Mouse (Mus musculus) heart, adult 11 months (tissue): ENCODE measurements around the gene Cfap100.

Experiments
- DNase-seq: peaks from one replicate; pipeline ENCODE4 v3.0.0; 2022

Cfap100 gene

DNA sequence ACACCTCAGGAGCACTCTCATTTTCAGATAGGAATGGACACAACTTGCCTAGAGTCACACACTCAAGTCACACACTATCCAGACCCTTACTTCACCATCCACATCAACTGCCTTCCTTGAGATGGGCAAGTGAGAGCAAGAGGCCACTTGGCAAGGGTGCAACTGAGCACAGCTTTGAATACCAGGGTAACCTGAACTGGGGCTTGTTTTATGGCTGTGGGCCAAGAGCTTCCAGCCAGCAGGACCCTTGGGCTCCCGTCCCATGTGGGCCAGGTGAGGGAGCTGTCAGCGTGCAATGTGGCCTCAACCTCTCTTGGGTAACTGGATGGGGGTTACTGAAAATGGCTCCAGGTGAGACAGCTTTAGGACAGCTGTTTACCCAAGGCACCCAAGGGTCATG lies 28.8 kb upstream of the Cfap100 start:
- no peak for DNase-seq

DNA sequence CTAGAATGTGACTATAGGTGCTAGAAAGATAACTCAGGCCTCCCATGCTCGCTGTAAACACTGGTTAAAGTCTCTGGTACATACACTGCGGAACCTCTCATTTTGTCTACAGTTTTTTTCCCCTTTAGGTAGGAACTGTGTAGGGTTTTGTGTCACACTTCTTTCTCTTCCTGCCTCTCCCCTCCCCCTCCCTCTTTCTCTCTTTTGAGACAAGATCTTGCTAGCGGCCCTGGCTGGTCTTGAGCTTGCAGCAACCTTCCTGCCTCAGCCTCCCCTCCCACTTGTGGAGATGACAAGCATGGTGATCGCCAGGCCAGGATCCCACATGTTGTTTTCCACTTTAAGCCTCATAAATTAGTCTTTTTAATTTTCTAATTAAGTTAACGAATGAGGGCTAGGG lies 25.2 kb upstream of the Cfap100 start:
- DNase-seq, result no peak

DNA sequence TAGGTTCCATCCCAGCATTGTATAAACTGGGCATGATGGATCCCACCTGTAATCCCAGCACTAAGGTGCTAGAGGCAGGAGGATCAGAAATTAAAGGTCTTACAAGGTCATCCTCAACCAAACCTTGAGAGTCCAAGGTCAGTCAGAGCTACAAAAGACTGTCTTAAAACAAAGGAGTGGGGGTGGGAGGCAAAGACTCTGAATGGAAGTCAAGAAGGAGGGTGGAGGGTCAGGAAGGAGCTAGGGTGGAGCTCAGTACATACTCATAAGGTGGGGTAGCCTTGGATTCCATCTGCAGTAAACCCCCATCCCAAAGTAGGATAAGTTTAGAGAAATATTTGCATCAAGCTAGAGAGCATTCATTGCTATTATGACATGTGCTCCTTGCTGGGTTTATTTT lies 24.0 kb upstream of the Cfap100 start:
- no peak for DNase-seq

DNA sequence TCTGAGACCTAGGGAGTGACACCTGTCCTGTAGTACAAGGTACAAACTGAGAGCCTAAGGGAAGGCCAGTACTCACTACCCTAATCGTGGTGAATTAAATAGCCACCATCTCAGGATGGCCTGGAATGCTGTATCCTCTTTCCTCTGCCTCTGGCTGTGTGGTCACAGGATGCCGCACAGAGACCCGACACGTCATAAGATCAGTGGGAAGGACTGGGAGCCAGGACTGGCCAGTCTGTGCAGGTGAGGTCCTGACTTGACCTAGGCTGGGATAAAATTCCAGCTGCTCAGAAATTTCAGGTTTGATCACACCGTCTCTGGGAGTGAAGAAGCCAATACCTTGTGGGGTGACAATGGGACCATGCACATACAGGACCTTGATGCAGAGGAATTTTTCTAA lies 22.9 kb upstream of the Cfap100 start:
- DNase-seq, result no peak

DNA sequence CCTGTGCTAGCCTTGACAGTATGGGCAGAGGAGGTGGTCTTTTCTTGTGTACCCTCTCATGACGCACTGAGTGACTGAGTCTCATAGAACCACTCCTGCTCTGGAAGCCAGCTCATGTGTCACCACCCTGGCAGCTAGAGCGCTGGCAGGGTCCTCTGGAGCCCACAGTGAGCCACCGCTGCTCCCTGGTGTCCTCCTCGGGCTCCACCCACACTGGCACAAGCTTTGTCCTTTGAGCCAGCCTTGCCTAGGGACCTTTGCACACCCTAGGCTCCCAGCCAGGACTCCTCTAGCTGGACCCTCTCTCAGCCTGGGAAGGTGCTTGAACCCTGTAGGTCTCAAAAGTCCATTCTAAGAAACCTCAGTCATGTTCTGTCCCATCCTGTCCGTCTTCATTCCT lies 22.1 kb upstream of the Cfap100 start:
- DNase-seq, result peak; percentile 99

DNA sequence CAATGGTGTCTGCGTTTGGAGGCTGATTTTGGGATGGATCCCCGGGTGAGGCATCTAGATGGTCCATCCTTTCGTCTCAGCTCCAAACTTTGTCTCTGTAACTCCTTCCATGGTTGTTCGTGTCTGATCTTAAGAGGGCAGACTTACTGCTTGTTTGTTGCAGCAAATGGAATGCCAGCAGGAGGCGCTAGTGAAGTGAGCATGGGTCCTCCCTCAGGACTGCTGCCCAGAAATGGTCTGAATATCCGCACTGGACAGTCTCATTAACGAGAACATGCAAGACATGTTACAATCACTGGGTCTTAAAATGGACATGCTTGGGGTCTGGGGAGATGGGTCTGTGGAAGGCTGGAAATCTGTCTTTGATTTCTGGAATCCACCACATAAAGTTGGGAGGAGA lies 21.6 kb upstream of the Cfap100 start:
- DNase-seq, result peak; percentile 98

DNA sequence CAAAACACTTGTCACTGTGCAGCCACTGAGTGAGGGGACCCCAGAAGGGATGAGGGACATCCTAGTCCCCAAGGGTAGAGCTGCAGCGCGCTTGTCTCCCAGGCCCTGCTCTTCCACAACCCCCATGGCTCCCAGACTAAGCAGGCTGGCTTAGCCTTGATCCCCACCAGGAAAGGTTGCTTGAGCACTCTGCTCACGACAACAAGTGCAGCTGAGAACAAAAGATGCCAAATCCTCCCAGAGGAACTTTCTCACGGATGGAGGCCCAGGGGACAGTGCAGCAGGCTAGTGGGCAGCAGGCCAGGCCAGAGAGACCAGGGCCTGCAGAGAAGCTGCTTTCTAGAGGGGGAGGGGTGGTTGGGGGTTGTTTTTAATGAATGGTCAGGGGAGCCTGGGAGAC lies 18.3 kb upstream of the Cfap100 start:
- no peak for DNase-seq

DNA sequence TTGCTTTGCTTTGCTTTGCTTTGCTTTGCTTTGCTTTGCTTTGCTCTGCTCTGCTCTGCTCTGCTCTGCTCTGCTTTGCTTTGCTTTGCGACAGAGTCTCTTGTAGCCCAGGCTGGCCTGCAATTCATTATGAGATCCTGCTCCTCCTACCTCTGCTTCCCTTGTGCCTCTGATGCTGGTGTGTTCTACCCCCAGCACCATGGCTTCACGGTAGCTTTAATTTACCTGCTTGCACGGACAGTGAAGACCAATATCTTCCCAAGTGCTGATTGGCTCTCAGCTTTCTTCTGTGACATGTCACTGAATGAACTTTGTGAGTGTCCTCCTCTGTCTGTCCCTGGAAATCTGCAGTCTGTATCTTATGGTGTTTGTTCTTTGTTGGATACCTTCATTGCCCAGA lies 8.4 kb upstream of the Cfap100 start:
- DNase-seq, result no peak

DNA sequence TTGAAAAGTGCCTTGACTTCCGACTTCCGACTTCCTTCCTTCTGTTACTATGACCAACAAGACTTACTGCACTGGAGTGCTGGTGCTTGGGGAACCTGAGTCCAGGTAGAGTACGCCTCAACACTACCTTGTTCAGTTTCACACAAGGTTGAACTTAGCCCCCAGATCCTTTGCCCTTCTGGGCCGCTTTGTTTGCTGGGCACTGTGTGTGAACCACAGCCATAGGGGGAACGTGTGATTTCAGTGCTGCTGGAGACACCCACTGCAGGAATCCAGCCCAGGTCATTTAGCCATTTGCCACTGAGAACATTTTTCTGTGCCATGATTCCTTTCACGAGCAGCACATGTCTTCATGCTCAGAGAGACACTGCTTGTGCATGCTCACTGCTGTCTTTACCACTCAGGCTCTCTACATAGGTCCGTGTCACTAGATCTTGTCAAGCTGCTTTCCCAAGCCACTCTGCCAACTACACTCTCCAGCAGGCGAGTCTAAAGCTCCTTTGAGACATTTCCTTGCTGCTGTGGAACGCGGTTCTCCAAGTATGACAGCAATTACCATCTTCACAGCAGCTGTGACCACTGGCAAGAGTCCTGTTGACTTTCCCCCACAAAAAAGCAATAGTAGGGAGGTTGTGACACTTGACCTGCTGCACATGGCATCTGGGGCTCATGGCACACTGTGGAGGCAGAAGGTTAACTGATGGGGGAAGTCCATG lies 7.8 kb upstream of the Cfap100 start:
- peak; percentile 82 for DNase-seq

DNA sequence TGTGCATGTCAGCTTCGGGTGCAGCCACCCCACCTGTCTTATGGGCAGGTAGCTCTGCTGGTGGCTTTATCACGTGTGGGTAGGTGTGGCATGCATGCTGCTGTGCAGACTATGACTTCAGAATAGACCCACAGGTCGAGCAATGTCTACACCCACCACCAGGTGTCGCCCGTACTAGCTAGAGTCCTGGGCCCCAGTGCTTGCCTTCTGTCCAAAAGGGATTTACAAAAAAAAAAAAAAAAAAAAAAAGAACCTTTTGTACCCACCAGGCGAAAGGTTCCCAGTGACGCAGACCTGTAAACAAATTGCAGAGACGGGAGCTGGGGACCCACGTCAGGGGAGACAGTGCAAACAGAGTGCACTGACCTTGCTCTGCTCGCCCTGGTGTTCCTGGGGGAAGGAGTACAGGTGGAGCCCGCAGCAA lies 6.6 kb upstream of the Cfap100 start:
- peak; percentile 96 for DNase-seq

DNA sequence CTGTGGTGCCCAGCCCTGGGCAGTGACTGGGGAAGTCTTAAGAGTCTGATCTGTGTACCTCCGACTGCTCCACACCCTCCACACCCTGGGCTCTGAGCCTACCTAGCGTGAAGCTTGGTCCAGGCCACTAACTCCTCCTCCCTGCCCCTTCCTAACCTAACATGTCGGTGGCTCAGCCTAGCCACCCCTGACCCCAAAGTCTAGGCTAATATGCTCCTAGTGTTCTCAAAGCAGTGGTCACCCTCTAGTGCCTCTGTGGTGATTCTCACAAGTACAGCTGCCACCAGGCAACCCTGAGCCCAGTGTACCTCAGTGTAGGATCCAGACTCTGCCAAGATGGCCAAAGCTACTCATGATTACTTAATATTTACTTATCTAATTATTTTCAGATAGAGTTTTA lies 6.1 kb upstream of the Cfap100 start:
- DNase-seq, result no peak

DNA sequence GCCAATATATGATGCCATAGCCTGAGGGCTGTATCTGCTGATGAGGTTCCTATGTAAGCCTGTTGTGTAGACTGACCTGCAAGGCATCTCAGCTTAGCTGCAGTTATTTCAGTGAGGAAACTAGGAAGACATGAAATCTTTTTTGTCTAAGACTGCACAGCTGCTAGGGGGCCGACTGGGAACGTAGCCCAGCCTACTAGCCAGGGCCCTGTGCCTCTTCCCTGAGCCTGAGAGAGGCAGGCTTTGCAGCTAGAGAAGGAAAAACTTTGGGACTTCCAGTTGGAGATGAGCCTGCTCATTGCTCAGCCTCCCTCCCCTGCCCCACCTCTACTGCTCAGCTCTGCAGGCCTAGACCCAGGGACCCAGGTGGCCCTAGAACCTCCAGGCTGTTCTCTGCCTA lies 2.9 kb upstream of the Cfap100 start:
- DNase-seq, result no peak

DNA sequence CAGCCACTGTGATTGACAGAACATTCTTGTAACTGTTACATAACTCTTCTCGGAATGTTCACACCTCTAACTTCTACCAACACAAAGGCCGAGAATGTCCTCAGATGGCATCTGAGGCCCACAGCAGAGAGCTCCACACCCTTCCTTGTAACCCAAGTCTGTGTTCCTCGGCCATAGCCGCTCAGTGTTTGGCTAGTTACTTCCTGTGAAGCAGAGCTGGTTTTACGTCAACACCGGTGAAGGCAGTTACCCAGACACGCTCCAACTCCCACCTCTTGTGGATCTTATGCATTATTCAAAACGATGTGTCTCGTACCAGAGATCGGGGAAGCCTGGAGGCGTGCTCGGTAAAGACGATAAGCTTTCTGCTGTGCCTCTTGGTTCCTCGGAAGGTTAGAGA lies 1.3 kb upstream of the Cfap100 start:
- DNase-seq, result no peak

DNA sequence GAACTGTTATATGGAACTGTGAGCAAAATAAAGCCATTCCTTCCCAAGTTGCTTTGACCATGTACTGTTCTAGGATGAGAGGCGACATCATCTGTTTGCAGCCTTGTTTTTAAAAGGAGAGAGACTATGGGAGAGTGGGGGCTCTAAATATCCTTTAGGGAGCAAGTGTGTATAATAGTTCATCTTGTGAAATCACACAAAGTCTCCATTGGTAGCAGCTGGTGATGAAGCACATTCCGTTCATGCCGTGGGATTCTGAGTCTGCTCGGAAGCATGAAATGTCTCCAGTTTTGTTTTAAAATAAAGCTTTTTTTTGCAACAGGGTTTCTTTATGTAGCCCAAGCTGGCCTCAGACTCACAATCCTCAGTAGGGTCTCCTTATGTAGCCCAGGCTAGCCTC lies 2.6 kb downstream of the Cfap100 start:
- no peak for DNase-seq

DNA sequence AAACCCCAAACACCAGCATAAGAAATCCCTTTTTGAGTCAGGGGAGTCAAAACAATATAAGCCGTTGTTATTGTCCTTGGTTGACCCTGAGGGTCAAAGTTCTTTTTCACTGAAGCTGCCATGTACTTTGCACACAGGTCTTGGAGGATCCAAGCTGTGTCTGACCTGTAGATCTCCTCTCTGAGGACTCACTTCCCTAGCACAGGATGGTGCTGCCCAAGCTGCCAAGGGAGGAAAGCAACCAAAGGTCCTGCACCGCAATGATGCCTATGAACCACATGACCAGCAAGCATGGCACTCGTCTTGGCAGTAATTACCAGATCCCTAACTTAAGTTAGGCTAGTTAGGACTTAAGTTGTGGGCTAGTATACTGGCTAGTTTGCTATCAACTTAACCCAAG lies 3.2 kb downstream of the Cfap100 start:
- DNase-seq, result no peak

DNA sequence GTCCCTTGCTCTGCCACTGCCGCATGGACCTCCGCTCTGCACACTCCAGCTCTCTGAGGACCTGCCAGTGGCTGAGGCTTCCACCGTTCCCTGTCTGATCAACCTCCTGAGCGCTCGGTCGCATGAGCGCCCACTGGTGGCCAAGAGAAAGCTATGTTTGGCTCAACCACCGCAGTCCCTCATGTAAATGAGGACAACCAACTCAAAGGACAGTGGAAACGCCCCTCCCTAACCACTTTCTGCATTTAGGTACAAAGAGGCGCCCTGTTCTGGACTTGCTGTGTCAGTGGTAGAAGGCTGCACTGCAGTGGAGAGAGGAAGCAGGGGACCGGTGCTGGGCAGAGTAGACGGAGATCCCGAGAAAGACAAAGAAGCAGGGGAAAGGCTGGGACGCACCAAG lies 6.0 kb downstream of the Cfap100 start:
- DNase-seq, result peak; percentile 96

DNA sequence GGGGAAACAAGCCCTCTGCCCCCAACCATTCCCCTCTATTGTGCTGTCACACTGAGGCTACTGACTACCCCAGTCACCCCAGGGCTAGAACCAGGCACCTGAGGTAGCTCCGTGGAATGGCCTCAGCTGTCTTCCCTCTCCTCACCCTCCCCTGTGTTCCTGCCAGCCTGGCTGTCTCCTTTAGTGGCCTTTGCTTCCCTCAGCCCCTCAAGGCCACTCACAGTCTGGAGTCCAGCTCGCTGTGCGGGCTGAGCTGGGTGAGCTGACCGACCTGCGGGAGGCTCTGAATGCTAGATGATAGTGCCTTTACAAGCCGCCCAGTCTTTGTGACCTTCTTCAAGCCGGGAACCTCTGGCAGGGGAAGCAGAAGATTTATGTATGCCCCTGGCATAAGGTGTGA lies 16.7 kb downstream of the Cfap100 start:
- DNase-seq, result no peak

DNA sequence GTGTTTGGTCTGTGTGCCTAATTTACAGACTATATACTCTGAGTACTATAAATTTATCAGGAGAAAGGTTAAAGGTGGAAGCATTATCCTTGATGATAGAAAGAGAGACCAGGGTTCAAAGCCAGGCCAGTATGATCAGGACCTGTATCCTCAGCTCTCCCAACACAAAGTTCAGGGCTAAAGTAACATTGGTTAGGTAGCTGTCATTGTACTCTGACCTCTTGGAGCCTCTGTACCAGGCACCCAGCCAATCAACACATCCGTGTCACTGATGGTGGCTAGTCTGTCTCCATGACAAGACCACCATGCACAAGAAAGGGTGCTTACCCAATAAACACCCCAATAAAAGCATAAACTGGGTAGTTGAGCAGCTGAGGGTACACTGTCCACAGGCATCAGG lies 17.6 kb downstream of the Cfap100 start:
- DNase-seq, result no peak

DNA sequence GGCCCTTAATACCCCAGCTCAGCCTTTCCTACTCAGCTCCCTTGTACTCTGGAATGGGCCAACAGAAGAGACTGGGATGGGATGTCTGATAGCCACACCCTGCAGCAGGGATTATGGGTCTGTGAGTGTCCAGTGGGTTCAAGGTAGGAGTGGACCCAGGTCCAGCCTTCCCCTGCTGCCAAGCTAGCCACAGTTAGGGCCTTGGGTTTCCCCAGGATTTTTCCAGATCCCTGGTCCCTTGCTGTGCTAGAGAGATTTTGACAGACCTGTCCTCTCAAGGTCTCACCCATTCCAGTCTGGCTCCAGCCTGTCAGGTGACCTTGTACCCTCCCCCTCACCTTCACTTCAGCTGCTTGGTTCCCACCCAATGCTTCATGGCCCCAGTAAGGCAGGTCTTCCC lies 20.0 kb downstream of the Cfap100 start:
- DNase-seq, result no peak

DNA sequence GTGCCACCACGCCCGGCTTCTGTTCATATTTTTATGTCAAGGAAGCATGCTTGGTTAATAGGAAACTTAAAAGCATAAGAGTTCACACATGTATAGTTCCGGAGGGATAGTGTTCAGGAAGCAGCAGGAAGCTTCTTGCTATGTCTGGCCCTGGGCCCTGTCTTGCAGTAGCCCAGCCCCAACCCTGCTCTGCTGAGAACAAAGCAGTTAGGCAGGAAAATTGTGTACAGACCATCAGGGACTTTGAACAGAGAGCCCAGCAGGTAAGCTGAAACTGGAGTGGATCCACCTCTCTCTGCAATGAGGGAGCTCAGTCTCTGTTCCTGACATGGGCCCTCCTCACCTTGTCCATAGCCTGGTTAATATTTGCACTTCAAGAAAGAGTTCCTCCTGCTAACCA lies 31.3 kb downstream of the Cfap100 start:
- no peak for DNase-seq

DNA sequence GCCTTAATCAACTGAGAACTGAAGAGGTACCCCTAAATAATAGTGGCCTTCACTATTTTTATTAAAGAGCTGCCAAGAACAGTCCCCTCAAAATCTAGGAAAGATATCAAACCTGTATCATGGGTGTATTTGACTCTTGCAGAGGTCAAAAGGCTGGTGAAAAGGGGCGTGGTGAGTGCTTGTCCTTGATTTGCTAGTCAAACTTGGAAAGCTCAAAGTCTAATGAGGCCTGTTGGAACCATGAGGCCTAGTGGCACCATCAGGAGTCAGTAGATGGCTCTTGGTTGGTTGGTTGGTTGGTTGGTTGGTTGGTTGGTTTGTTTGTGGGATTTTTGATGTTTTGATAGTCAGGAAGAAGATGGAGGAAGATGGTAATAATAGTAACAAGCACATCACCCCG lies 32.8 kb downstream of the Cfap100 start:
- no peak for DNase-seq

DNA sequence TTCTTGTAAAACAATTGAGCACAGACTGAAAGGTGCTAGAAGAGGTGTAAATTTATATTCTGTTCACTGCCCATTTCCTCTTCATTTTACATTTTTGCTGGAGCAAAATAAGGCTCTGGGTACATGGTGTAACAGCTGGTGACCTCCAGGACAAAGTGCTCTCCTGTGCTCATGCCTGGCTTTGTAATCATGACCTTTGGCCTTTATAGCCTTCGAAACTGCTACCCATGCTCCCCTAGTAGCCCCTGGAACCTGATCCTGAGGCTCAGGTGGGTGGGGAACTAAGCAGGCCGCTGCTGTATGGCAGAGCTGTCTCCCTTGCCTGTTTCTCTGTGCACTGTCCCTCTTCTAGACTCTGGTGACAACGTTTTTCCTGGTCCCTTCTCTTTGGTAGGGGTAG lies 34.6 kb downstream of the Cfap100 start:
- DNase-seq, result no peak

DNA sequence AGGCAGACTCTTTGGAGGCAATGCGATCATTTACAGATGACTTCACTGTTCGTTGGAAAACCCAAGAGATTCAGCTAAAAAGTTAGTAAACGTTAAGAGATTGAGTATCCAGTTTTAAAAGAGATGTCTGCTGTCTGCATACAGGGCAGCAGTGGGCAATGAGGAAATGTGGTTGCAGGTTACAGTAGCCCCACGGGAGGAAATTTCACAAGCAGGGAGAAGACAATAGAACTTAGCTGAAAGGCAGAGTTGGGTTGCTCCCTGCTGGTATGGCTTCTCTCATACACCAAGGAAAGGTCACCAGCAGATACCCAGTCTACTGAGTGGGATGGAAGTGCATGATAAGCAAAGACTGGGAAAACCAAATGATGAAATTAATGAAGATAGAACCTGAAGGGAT lies 38.0 kb downstream of the Cfap100 start:
- no peak for DNase-seq

DNA sequence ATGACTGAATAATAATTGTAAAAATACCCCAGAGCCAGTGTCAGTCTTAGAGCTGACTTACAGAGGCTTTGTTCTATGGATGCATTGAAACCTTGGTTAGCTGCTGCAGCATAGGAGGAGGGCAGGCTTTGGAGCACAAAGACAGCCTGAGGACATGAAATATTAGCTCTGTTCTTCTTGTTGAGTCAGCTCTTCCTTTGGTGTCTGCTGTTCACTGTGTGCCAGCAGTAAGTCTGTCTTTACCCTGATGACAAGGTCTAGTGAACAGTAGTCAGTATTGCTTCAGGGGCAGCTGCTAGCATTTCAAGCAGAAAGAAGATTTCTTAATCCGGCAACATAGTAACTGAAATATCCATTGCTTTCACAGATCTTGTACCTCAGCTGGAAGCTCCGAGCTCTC lies 47.1 kb downstream of the Cfap100 start:
- peak; percentile 58 for DNase-seq

DNA sequence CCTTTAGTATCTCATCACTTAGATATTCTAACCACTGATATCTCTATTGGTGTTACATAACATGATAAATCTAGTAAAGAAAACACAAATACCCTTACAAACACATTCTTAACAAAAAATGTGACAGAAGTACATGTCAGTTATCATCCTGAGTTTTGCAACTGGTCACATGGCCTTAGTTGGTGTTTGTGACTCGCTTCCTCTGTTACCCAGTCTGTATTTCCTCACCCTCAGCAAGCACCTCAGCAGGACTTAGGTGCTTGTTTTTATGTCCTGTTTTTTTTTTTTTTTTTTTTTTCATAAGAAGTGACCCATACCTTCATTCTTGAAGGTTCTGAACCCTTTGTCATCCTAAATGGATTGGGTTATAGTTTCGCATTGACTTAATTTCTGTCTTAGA lies 50.9 kb downstream of the Cfap100 start:
- DNase-seq, result no peak

DNA sequence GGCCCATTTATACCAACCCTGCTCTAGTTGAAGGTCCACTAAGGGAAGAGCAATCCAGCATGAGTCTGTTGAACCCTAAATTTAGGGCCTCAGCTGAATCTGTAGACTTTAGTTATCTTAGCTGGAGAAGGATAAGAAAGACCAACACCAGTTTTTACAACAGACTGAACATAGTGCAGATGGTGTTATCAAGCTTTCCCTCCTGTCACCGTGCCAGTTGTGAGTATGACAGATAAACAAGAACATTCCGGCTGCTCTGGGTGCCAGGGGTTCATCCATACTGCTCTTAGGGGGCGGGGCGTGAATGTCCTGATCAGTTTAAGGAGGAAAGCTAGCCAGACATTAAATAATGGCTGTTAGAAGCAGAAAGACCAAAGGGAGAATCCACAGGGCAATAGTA lies 54.0 kb downstream of the Cfap100 start:
- no peak for DNase-seq
